In genomic region chr12:63534084-63534483, GRCm38 (mm10) we compare ENCODE assay signal across 7 mouse cellular contexts.
"Had no signal": no experiment of that assay in that cellular context is flagged by ENCODE, and none has a peak within 500 bp of the region (broad histone marks: within the 10 kb centered on the region; RNA-seq: fewer than 3 reads in every experiment).

No protein-coding gene starts in this region.

- DNase-seq: kidney, adult 18-20 months; kidney, postnatal 10 days; layer of hippocampus, postnatal 36 days; lung, adult 2 months; lung, postnatal 36 days; thymus, adult 2 months; thymus, postnatal 25 days had no signal
